Mouse (Mus musculus) limb, embryonic 15.5 days (tissue): Measurements from ENCODE around the gene Scube2. TPM values are rescaled to one million over a fixed set of nuclear protein-coding genes. Genes with fewer than 3 reads are reported as not detected.

ENCODE experiments used
- ATAC-seq: fragments of 200-750 bp; cut with Nextera tagmentation; 2 replicates; pipeline ENCODE4 v1.8.0; 2017; ENCODE audit warnings: low read depth, moderate TSS enrichment; ENCODE audit not compliant: insufficient number of reproducible peaks, low FRiP score, low TSS enrichment
- H3K27ac ChIP-seq: fragments of 300-500 bp; sonication (generic); 2 replicates; pipeline ENCODE4 v1.5.1; 2015; ENCODE audit warnings: moderate library complexity, mild to moderate bottlenecking, inconsistent platforms
- H3K27me3 ChIP-seq: fragments of 300-500 bp; sonication (generic); 2 replicates; pipeline ENCODE4 v1.6.1; 2015; ENCODE audit warnings: inconsistent platforms
- H3K36me3 ChIP-seq: fragments of 300-500 bp; sonication (generic); 2 replicates; pipeline ENCODE4 v1.6.1; 2015; ENCODE audit warnings: inconsistent platforms
- H3K4me1 ChIP-seq: fragments of 300-500 bp; sonication (generic); 2 replicates; pipeline ENCODE4 v1.6.1; 2015; ENCODE audit warnings: inconsistent platforms
- H3K4me2 ChIP-seq: fragments of 300-500 bp; sonication (generic); 2 replicates; pipeline ENCODE4 v1.6.1; 2015; ENCODE audit warnings: mild to moderate bottlenecking, inconsistent platforms
- H3K4me3 ChIP-seq: fragments of 300-500 bp; sonication (generic); 2 replicates; pipeline ENCODE4 v1.5.1; 2015; ENCODE audit warnings: mild to moderate bottlenecking, inconsistent platforms
- H3K9ac ChIP-seq: fragments of 300-500 bp; sonication (generic); 2 replicates; pipeline ENCODE4 v1.6.1; 2015; ENCODE audit warnings: inconsistent platforms
- H3K9me3 ChIP-seq: fragments of 300-500 bp; sonication (generic); 2 replicates; pipeline ENCODE4 v1.6.1; 2016; ENCODE audit warnings: inconsistent platforms
- WGBS: fragments of 180-500 bp; shearing (Covaris S2); methylation state at CpG from one replicate; pipeline ENCODE4 v1.1.7; 2015; 5-methylcytosine and 5-hydroxymethylcytosine counted together
- polyA plus RNA-seq: library from polyadenylated mRNA; unstranded; fragments of >200 nt; fragmentation: Nextera tagmentation; extraction: Ambion mirVana; gene quantifications from 2 replicates; pipeline ENCODE4 v1.2.1, GENCODE M21; 2015

The Scube2 gene
- polyA plus RNA-seq, 1 experiment from 2014 or later: 11.6 TPM

- Histone ChIP-seq H3K36me3 (no peaks in the 10 kb centered on the region), H3K9me3 (no peaks in the 10 kb centered on the region)
Observed at GRCm38 (mm10) chr7:109849750-109850434, 15.6 kb downstream of the Scube2 start.

GRCm38 (mm10) chr7:109848867-109849733 is 16.4 kb downstream of the Scube2 start:
- 43% methylated on average over 11 of the region's 11 CpGs for WGBS
- no peak overlapping the region for H3K4me3 ChIP-seq
- no peak overlapping the region for H3K4me2 ChIP-seq
- no peaks in the 10 kb centered on the region for H3K9me3 ChIP-seq
- no peak overlapping the region for H3K9ac ChIP-seq
- ATAC-seq: no peak
- no peaks in the 10 kb centered on the region for H3K36me3 ChIP-seq
- H3K4me1 ChIP-seq: peaks cover 11% of the 10 kb centered on the region; the same call in 1 of the 2 replicates
- H3K27me3 ChIP-seq: no peaks in the 10 kb centered on the region
- no peak overlapping the region for H3K27ac ChIP-seq

More at GRCm38 (mm10) chr7:109849750-109850434, 15.6 kb downstream of the Scube2 start:
- Histone ChIP-seq H3K27ac (no peak overlapping the region), H3K27me3 (peaks cover 3% of the 10 kb centered on the region; the same call in 1 of the 2 replicates), H3K4me3 (no peak overlapping the region), H3K4me2 (no peak overlapping the region), H3K9ac (no peak overlapping the region), H3K4me1 (peaks cover 11% of the 10 kb centered on the region; the same call in 1 of the 2 replicates)
- no peak for ATAC-seq
- 65% methylated on average over 8 of the region's 8 CpGs for WGBS

- H3K9ac ChIP-seq: no peak overlapping the region
- ATAC-seq: no peak
- WGBS: 80% methylated on average over 6 of the region's 6 CpGs
- H3K27me3 ChIP-seq: 0 out of 2 replicates have a peak, but pooled peaks cover 3% of the 10 kb centered on the region
- H3K4me1 ChIP-seq: no peaks in the 10 kb centered on the region
- H3K4me2 ChIP-seq: no peak overlapping the region
- H3K27ac ChIP-seq: no peak overlapping the region
- H3K36me3 ChIP-seq: no peaks in the 10 kb centered on the region
- H3K9me3 ChIP-seq: no peaks in the 10 kb centered on the region
- no peak overlapping the region for H3K4me3 ChIP-seq
Observed at GRCm38 (mm10) chr7:109844100-109844499, 21.4 kb downstream of the Scube2 start.

- Histone ChIP-seq H3K27ac (no peak overlapping the region), H3K36me3 (no peaks in the 10 kb centered on the region), H3K4me2 (no peak overlapping the region), H3K4me3 (no peak overlapping the region), H3K4me1 (peaks cover 7% of the 10 kb centered on the region), H3K9ac (no peak overlapping the region), H3K27me3 (0 out of 2 replicates have a peak, but pooled peaks cover 8% of the 10 kb centered on the region), H3K9me3 (no peaks in the 10 kb centered on the region)
- WGBS: 84% methylated on average over 13 of the region's 13 CpGs
- ATAC-seq: no peak
Observed at GRCm38 (mm10) chr7:109841618-109842418, 23.7 kb downstream of the Scube2 start.

GRCm38 (mm10) chr7:109841031-109841430 is 24.4 kb downstream of the Scube2 start:
- H3K4me3 ChIP-seq: no peak overlapping the region
- no peaks in the 10 kb centered on the region for H3K9me3 ChIP-seq
- no peak overlapping the region for H3K9ac ChIP-seq
- H3K27ac ChIP-seq: no peak overlapping the region
- no peak overlapping the region for H3K4me2 ChIP-seq
- H3K4me1 ChIP-seq: peaks cover 11% of the 10 kb centered on the region
- ATAC-seq: no peak
- no peaks in the 10 kb centered on the region for H3K36me3 ChIP-seq
- H3K27me3 ChIP-seq: 0 out of 2 replicates have a peak, but pooled peaks cover 8% of the 10 kb centered on the region
- WGBS: 70% methylated on average over 6 of the region's 6 CpGs

- Histone ChIP-seq H3K4me1 (peaks cover 24% of the 10 kb centered on the region), H3K36me3 (no peaks in the 10 kb centered on the region), H3K9ac (no peak overlapping the region), H3K4me3 (no peak overlapping the region), H3K4me2 (no peak overlapping the region), H3K9me3 (no peaks in the 10 kb centered on the region), H3K27me3 (0 out of 2 replicates have a peak, but pooled peaks cover 8% of the 10 kb centered on the region), H3K27ac (no peak overlapping the region)
- no peak for ATAC-seq
- WGBS: 71% methylated on average over 3 of the region's 3 CpGs
Observed at GRCm38 (mm10) chr7:109838613-109839012, 26.9 kb downstream of the Scube2 start.

GRCm38 (mm10) chr7:109837651-109838050 is 27.8 kb downstream of the Scube2 start:
- Histone ChIP-seq H3K9me3 (no peaks in the 10 kb centered on the region), H3K4me2 (no peak overlapping the region), H3K9ac (no peak overlapping the region), H3K27me3 (0 out of 2 replicates have a peak, but pooled peaks cover 8% of the 10 kb centered on the region), H3K4me3 (no peak overlapping the region), H3K36me3 (no peaks in the 10 kb centered on the region), H3K27ac (no peak overlapping the region), H3K4me1 (peaks cover 24% of the 10 kb centered on the region)
- ATAC-seq: no peak
- 56% methylated on average over 6 of the region's 6 CpGs for WGBS

- H3K9me3 ChIP-seq: no peaks in the 10 kb centered on the region
- 0 out of 2 replicates have a peak, but pooled peaks cover 5% of the 10 kb centered on the region for H3K27me3 ChIP-seq
- H3K4me2 ChIP-seq: no peak overlapping the region
- H3K36me3 ChIP-seq: no peaks in the 10 kb centered on the region
- peaks cover 24% of the 10 kb centered on the region for H3K4me1 ChIP-seq
- no peak overlapping the region for H3K9ac ChIP-seq
- H3K27ac ChIP-seq: peak overlapping the region; percentile 47
- peak; percentile 74; the same call in 1 of the 2 replicates for ATAC-seq
- WGBS: 38% methylated on average over 6 of the region's 6 CpGs
- no peak overlapping the region for H3K4me3 ChIP-seq
Observed at GRCm38 (mm10) chr7:109834894-109835293, 30.6 kb downstream of the Scube2 start.

GRCm38 (mm10) chr7:109831376-109831775 is 34.1 kb downstream of the Scube2 start:
- H3K36me3 ChIP-seq: no peaks in the 10 kb centered on the region
- no peak for ATAC-seq
- 75% methylated on average over 2 of the region's 2 CpGs for WGBS
- no peak overlapping the region for H3K9ac ChIP-seq
- H3K27ac ChIP-seq: no peak overlapping the region
- H3K4me1 ChIP-seq: peaks cover 15% of the 10 kb centered on the region; the same call in 1 of the 2 replicates
- no peak overlapping the region for H3K4me2 ChIP-seq
- H3K27me3 ChIP-seq: no peaks in the 10 kb centered on the region
- H3K4me3 ChIP-seq: no peak overlapping the region
- no peaks in the 10 kb centered on the region for H3K9me3 ChIP-seq

GRCm38 (mm10) chr7:109826911-109827310 is 38.6 kb downstream of the Scube2 start:
- H3K9ac ChIP-seq: no peak overlapping the region
- no peaks in the 10 kb centered on the region for H3K9me3 ChIP-seq
- no peaks in the 10 kb centered on the region for H3K27me3 ChIP-seq
- H3K4me2 ChIP-seq: no peak overlapping the region
- no peak for ATAC-seq
- no peak overlapping the region for H3K4me3 ChIP-seq
- no peak overlapping the region for H3K27ac ChIP-seq
- WGBS: 78% methylated on average over 8 of the region's 8 CpGs
- H3K36me3 ChIP-seq: no peaks in the 10 kb centered on the region
- peaks cover 15% of the 10 kb centered on the region for H3K4me1 ChIP-seq

GRCm38 (mm10) chr7:109825293-109825692 is 40.2 kb downstream of the Scube2 start:
- H3K4me2 ChIP-seq: no peak overlapping the region
- H3K27ac ChIP-seq: no peak overlapping the region
- no peaks in the 10 kb centered on the region for H3K9me3 ChIP-seq
- no peaks in the 10 kb centered on the region for H3K27me3 ChIP-seq
- H3K4me3 ChIP-seq: no peak overlapping the region
- 39% methylated on average over 14 of the region's 14 CpGs for WGBS
- peaks cover 15% of the 10 kb centered on the region for H3K4me1 ChIP-seq
- H3K9ac ChIP-seq: no peak overlapping the region
- ATAC-seq: no peak
- no peaks in the 10 kb centered on the region for H3K36me3 ChIP-seq
